Mouse (Mus musculus): ENCODE measurements around the gene Dlec1.

Gene Dlec1

DNA sequence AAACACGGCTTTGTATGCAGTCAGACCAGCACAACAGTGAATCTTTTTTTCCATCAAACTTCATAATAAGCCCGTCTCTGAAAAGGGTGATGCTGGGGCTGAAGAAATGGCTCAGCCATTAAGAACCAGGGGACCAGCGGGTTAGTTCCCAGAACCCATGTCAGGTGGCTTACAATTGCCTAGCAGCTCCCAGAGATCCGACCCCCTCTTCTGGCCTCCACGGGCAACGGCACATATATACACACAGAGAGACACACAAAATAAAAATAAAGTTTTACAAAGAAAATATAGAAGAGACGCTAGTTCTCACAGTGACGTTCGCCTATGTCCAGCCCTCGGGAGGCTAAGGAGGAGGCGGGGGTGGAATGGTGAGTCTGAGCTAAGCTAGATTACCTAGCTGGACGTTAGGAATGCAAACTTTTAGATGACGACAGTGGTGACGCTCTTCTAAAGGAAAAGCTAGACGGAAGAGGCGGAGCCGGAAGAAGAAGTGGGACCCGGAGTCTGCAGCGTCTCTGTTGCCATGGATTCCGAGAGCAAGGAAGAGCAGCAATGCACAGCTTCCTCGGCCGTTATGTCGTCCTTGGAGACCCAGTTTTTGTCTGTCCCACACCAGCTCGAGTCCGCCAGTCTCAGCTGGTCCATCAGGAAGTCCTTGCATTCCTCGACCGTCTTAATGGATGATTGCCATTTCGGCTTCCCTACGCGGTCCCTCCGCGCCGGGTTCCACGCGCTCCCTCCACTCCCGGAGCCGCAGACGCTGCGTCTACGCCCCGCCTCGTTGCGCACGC lies at the start of gene Dlec1:
Gene Dlec1 (plus strand): TSS at position 487 of the 791 bp plus-strand sequence.
- DNase-seq (ENCODE audit: low read depth, low spot score), result peak; percentile 98

DNA sequence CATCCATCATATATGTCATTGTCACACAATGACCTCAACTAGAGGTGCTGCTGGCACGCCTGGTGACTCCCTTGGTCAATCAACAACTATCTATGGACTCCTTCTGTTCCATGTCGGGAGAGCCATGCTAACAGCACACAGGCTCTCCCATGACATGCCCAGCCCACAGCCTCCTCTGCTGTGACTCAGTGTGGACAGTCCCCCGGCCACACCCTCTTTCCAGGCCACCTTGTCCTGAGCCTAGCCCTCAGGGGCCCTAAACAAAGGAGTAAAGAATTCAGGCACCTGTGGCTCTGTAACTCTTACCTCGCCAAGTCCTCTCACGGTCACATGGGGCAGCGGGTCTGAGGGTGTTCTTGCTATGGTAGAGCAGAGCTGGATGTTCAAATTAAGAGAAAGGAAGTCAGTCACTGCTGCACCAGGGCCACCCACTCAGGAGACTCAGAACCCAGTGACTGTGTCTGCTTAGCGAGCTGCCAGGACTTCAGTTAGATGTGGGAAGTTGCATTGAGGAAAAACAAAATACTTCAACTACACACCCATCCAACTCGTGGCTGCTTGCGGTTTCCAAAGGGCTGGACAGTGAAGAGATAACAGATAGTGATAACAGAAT lies 48.2 kb upstream of the Dlec1 start:
- no peak for DNase-seq (ENCODE audit: low read depth, low spot score)

DNA sequence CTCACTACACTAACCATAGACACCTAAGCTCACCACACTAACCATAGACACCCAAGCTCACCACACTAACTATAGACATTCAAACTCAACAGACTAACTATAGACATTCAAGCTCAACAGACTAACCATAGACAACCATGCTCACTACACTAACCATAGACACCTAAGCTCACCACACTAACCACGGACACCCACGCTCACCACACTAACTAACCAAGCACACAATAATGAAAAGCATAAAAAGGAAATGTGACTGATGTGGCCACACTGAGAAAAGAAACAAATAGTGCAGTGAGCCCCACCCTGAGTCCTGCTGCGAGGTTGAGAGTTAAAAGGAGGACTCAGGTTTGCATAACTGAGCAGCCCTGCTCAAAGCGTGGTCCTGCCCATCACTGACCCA lies 46.9 kb upstream of the Dlec1 start:
- no peak for DNase-seq (ENCODE audit: low read depth, low spot score)

DNA sequence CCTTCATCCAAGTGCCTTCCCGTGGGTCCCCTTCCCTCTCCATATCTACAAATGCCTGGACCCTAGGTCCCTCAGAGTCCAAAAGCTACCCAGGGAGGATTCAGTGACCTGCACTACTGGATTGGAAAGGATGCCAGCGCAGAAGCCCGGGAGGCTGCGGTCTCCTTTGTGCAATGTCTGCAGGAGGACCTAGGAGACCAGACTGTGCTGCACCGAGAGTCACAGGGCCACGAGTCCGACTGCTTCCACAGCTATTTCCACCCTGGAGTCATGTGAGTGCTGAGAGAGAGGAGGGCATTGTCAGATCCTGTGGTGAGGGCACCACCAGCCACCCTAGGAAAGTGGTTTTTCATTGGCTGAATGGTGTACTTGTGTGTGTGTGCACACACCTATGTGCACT lies 44.0 kb upstream of the Dlec1 start:
- no peak for DNase-seq (ENCODE audit: low read depth, low spot score)

DNA sequence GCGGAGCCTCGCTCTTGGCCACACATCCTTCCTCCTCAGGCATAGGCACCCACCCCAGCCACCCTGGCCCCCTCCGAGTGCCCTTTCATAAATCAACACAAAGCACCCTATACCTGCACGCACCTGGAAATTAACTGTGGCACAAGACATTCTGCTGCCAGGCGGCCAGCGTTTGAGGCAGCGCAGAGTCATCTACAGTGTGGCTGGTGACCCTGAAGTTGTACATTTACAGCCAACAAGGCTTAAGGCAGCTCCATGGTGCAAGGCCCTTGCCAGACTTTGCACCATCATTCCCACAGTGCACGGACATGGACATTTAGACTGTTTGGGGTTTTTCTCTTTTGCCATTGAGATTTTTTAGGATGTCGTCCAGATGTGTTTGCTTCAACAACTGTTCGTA lies 41.6 kb upstream of the Dlec1 start:
- no peak for DNase-seq (ENCODE audit: low read depth, low spot score)

DNA sequence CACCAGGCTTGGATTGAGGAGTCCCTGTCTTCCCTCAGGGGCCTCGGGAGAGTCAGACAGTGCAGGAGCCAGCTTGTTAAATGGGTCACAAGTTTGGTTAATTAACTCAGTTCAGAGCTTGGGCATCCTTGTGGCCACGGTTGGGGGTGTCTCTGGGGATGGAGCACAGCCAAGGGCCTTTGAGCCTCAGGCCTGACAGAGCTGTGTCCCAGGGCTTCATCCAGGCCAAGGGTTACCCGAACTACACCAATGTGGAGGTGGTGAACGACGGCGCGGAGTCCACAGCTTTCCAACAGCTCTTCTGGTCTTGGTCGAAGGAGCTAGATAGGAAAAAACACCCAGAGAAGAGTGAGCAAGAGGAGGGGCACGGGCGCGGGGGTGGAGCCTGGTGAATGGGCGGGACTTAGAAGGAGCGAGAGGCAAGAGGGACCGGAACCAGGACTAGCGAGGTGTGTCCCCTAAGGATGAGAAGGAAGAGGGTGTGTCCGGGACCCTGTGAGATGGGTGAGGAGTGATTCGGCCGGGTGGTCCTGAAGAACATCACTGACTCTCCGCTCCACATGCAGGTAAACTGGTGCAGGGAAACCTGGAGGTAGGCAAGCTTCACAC lies 39.1 kb upstream of the Dlec1 start:
- no peak for DNase-seq (ENCODE audit: low read depth, low spot score)

DNA sequence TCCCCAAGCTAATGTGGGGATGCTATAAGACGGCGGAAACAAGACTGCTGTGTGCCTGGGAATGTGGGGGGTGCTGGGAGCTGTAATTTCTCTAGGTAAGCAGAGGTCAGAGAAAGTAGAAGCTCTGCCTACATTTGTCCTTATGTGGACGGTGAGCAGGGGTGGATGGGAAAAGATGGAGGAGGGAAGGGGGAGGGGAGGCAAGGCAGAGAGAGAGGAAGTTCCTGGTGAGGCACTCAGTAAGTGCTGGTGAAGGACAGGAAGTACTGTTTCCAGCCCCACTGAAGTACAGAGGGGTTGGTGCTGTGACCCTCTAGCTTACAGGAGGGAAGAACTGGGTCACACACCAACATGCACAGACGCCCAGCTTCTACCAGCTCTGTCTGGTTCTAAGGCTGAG lies 38.0 kb upstream of the Dlec1 start:
- no peak for DNase-seq (ENCODE audit: low read depth, low spot score)

DNA sequence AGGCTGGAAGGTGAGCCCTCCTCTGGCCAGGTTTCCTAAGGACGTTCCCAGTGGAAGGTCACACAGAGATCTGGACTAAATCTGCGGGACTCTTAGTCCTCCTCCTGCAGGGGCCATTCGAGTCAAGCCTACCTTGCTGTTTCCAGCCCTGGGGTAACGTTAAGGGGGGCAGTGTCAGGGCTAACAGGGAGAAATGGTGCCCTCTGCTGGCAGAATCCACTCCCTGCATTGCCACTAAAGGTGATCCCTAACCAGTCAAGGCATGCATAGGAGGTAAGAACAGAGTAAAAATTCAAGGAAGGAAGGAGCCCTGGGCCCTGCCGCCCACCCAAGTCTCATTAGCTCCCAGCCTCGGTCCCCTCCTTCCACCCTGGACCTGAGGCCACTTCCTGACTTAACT lies 34.7 kb upstream of the Dlec1 start:
- DNase-seq (ENCODE audit: low read depth, low spot score), result peak; percentile 79

DNA sequence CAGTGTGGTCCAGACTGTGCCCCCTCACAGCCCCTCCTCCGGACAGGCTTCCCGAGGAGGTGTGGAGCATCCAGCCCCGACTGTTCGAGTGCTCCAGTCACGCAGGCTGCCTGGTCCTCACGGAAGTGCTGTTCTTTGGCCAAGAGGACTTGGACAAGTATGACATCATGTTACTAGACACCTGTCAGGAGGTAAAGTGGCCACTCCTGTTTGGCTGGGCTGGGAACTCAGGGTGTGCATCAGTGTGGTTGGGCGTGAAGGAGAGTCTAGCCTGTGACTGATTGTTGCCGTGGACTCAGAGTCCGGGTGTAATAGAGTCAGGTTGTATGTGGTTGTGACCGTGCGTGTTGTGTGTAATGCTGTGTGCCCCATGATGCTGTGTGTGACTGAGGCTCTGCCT lies 34.0 kb upstream of the Dlec1 start:
- DNase-seq (ENCODE audit: low read depth, low spot score), result no peak

DNA sequence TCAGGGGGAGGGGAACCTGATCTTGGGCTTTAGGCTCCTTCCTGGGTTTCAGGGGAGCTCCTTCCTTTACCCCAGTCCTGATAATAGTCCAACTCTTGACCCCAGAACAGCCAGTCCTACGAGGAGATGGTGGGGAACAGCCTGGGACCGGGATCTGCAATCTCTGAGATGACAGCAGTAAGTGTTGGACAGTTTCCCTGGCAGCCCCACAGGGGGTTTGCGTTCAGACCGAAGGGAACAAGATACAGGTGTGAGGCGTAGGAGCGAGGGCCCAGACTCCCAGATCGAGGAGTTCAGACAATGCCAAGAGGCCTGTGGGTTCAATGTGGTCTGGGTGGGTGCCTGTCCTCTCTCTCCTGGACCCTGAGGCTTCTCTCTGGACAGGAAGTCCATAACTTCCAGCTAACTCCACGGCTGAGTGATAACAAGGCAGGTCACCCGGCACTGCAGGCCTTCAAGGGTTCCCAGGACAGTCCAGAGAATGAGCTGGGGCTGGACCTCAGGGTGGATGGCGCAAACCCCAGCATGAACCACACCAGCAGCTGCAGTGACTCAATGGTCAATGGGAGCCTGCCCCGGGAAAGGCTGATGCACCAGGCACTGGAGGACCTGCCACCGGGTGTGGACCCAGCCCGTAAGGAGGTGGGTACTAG lies 32.0 kb upstream of the Dlec1 start:
- no peak for DNase-seq (ENCODE audit: low read depth, low spot score)

DNA sequence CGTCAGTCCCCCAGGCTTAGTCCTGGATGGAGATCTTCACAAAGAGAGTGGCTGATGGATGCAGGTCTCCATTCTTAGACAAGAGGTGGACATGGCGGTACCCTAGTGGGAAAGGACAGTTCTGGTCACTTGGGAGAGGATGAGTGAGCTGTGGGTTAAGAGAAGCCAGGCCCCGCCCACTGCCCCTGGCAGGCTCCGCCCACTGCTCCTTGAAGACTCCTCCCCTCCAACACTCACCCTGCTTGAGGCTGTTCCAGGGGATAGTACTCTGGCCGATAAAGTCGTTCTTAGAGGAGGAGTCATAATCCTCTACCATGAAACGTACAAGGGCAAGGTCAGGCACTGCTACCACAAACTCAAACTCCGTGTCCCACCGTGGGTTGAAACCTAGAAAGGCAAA lies 30.5 kb upstream of the Dlec1 start:
- DNase-seq (ENCODE audit: low read depth, low spot score), result no peak

DNA sequence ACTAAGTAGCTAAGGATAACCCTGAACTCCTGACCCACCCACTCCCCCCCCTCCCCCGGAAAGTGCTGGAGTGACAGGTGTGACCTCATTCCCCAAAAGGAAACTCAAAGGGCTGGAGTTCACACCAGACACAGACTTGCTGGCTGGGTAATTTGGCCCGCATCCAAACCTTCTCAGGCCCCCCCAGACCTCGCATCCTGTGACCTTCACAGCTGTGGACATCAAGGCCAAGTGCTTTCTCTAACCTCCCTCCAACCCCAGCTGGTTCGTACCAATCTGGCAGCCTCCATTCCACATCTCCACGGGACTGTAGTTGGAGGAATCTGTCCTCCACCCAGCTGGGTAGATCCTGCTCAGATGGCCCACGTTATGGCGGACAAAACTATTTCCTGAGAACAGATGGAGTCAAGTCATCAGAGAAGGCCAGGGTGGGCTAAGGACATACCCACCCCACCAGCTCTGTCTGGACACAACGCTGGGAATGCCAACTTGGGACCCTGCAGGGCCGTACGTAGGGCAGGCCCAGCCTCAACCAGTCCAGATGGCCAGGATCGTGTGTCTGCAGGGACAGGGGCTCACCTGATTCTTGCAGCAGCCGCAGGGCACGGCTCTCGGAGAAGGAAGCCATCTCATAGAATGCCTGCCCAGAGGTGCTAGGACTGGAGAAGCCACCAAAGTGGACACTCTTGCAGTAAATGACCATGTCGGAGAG lies 28.9 kb upstream of the Dlec1 start:
- DNase-seq (ENCODE audit: low read depth, low spot score), result no peak

DNA sequence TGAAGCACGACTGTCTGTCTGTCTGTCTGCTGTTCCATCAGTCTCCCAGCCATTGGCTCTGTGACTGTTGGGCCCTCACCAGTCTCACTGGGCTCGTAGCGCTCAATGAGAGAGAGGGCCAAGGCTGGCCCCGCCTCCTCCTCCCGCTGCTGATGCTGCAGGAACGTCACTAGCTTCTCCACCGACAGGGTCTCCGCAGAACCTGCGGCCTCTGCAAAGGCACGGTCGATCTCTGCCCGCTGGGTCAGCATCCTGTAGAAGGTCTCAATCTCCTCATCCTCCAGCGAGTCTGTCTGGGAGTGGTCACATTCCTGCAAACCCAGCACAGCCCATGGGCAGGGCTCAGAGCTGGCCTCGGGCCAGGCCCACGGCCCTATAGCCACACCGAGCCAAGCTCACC lies 26.6 kb upstream of the Dlec1 start:
- DNase-seq (ENCODE audit: low read depth, low spot score), result no peak

DNA sequence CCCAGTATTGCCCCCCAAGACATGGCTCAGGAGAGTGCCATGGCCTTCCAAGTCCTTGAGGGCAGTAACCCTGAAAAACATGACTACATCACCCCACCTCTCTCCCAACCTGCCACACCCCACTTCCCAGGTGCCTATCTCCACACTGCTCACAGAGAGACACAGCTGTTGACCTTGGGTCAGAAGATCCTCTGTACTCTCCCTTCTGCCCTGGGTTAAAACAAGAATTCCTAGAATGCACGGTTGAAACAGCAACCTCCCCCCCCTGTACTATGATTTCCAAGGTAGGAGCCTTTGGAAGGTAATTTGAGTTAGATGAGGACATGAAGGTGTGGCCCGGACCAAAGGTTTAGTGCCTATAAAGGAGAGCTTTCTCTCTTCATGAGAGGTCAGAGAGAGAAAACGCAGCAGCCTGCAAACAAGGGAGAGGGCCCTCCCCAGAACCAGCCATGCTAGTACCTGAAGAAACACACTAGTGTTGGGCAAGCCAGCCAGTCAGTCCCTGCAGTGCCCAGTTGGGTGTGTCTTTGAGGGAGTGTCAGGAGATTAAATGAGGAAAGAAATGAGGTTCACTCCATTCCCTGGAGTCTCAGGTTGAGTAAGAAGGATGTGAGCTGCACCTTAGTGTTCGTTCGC lies 22.1 kb upstream of the Dlec1 start:
- no peak for DNase-seq (ENCODE audit: low read depth, low spot score)

DNA sequence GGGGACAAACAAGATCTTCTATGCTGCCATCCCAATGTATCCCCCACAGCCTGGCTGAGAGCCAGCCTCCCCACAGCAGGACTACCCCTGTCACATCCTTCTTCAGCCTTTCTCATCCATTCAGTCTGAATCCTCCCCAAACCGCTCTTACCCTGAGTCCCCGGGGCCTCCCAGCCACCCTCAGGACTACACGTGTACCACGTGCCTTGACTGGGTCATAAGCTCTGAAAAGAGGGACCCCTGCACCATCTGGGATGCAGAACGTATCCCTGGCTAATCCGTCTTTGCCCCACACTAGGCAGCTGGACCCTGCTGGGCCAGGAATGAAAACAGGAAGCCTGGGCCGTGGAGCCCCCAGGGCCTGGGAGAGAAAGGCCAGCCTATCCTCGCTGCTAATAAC lies 20.2 kb upstream of the Dlec1 start:
- no peak for DNase-seq (ENCODE audit: low read depth, low spot score)

DNA sequence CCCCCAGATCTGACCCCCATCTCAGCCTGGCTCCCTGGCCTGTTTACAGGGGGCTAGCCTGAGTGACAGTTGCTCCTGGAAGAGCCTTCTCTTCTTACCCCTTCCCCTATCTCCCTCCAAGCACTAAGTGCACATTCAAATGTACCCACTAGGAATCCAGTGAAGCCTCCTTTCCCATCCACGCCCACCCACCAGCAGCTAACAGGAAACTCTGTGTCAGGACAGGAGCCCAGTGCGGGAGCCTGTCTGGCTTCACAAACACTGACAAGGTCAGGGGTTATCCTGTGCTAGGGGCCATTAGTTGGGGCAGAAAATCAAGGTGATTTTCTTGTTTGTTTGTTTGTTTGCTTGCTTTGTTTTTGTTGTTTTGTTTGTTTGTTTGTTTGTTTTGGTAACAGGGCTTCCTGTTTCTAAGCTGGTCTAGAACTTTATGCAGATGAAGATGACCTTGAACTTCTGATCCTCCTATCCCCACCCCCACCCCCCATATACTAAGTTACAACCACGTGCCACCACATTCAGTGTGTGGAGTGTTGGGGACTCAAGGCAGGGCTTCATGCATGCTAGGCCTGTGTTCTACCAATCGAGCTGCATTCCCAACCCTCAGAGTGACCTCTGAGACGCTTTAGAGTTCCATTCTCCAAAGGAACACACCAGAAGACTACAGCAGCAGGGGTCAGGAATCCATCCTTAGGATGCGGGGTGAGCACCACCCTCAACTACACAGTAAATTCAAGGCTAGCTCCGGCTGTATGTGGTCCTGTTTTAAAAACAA lies 19.4 kb upstream of the Dlec1 start:
- DNase-seq (ENCODE audit: low read depth, low spot score), result no peak

DNA sequence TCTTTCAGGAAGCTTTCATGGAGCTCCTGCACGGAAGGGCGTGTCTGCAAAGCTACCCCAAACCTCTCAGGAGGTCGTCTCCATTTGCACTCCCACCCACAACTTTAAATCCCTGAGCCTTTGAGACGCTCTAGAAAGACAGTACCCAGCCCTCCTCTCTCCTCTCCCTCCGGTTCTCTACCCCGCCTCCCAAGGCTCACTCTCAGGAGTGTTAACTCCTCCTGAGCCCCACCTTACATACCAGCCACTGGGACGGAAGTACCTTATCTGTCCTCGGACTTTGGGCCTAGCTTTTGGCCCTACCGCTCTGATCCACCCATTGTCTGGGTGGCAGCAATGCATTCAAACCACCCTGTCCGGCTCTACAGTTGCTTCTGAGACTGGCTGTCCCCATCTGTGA lies 18.3 kb upstream of the Dlec1 start:
- no peak for DNase-seq (ENCODE audit: low read depth, low spot score)

DNA sequence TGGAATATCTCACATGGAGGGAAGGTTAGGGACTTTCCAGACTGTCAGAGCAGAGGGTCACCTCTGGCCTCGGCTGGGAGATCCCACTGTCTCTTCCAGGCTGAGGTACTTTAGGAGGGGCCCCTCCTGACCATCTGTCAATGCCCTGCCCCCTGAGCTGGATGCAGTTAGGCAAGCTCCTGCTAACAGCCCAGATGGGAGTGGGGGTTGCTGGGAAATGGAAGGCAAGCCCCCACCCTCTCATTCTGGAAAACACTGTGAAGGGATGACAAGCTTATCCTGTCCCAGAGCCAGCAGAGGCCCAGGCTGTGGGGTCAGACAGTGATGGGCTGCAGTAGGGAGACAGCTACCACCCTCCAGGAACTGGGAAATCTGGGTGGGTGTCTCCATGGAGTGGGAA lies 15.8 kb upstream of the Dlec1 start:
- DNase-seq (ENCODE audit: low read depth, low spot score), result no peak

DNA sequence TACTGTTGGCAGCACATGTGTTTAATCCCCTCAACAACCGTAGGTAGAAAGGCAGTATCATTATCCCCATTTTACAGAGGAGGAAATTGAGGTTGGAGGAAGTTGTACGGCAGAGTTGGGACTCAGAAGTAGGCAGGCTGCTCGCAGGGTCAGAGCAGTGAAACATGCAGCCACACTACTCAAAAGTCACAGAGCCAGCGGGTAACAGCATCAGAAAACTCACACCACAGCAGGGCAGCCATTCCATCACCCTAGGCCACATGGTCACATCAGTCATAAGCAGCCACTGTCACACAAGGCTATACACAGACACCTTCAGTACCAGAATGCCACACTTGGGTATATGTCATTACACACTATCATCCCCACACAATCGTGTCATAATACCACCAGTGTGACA lies 15.0 kb upstream of the Dlec1 start:
- DNase-seq (ENCODE audit: low read depth, low spot score), result no peak

DNA sequence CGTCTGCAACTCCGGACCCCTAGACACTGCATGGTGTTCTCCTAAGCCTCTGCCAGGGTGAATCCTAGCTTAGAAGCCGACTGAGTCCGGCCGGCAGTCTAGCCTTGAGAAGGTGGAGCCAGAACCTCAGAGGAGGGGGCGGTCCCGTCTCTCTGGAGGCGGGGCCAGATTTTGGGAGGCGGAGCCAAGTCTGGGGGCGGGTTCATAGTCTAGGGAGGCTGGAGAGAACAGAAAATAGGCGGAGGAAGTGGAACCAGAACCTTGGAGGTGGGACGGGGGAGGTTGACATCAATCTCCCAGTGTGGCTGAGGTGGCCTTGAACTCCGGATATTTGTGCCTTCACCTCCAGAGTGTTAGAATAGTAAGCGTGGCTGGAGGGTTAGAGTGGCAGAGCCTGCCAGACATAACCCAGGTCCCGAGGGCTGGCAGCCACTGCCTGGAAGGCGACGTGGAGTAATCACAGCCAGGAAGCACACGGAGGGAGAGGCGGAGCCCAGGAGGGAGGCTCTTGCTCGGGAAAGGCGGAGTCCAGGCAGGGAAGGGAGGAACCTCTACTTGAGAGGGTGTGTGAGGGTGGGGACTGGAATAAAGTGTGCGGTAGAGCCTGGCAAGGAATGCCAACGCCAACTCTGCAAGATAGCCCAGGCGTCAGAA lies 14.0 kb upstream of the Dlec1 start:
- peak; percentile 83 for DNase-seq (ENCODE audit: low read depth, low spot score)

Data from 3T3-L1 (cell line).